Mouse (Mus musculus): ENCODE data around the gene Wdtc1. TPM values are rescaled to one million over a fixed set of nuclear protein-coding genes. Genes with fewer than 3 reads are reported as not detected.

Wdtc1 gene
- polyA plus RNA-seq, 1 experiment from 2014 or later, result 14.5 TPM

GRCm38 (mm10) chr4:133253412-133253811, 99.9 kb downstream of the Wdtc1 start:
- Histone ChIP-seq H3K36me3 (ENCODE audit: control insufficient read depth, insufficient read depth, low read length) (no peaks in the 10 kb centered on the region), H3K9ac (ENCODE audit: low read depth, low read length) (no peak overlapping the region), H3K9me3 (ENCODE audit: control insufficient read depth, low read length) (no peaks in the 10 kb centered on the region), H3K27me3 (replicated peaks; ENCODE audit: control insufficient read depth, insufficient read depth, low read length) (peaks cover 54% of the 10 kb centered on the region), H3K27ac (ENCODE audit: low read depth, low read length) (no peak overlapping the region), H3K4me3 (ENCODE audit: low read depth, low read length) (no peak overlapping the region), H3K4me1 (replicated peaks; ENCODE audit: control insufficient read depth, insufficient read depth, low read length) (peaks cover 15% of the 10 kb centered on the region), H3K4me2 (no peak overlapping the region)
- DNase-seq (ENCODE audit: low spot score), result no peak
- WGBS, result 88% methylated on average over 12 of the region's 12 CpGs
- no peak for ATAC-seq (replicated peaks; ENCODE audit: low FRiP score)

DNA sequence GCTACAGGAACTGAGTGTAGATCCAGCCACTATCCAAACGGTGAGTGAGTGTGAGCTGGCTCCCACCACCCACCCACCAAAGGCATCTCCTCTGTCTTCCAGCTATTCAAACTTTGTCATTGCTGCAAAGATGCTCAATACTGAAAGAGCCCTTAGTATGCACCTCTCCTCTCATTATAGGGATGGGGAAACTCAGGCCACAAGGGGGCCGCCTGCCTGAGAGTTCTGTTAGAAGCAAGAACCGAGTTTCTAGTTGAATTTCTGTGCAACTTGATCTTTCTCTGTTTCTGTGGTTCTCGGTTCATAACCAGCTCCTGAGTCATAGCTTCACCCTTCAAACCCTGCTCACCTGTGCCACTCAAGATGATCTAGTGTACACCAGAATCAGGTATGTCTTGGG, 101.2 kb downstream of the Wdtc1 start:
- H3K27ac ChIP-seq (ENCODE audit: low read depth, low read length), result no peak overlapping the region
- no peak overlapping the region for H3K4me2 ChIP-seq
- WGBS, result 59% methylated on average over 4 of the region's 4 CpGs
- no peak overlapping the region for H3K4me3 ChIP-seq (ENCODE audit: low read depth, low read length)
- H3K27me3 ChIP-seq (replicated peaks; ENCODE audit: control insufficient read depth, insufficient read depth, low read length), result peaks cover 52% of the 10 kb centered on the region
- DNase-seq (ENCODE audit: low spot score) (no peak), ATAC-seq (replicated peaks; ENCODE audit: low FRiP score) (no peak)
- H3K9me3 ChIP-seq (ENCODE audit: control insufficient read depth, low read length), result no peaks in the 10 kb centered on the region
- H3K4me1 ChIP-seq (replicated peaks; ENCODE audit: control insufficient read depth, insufficient read depth, low read length), result peaks cover 25% of the 10 kb centered on the region
- H3K36me3 ChIP-seq (ENCODE audit: control insufficient read depth, insufficient read depth, low read length), result no peaks in the 10 kb centered on the region
- no peak overlapping the region for H3K9ac ChIP-seq (ENCODE audit: low read depth, low read length)

DNA sequence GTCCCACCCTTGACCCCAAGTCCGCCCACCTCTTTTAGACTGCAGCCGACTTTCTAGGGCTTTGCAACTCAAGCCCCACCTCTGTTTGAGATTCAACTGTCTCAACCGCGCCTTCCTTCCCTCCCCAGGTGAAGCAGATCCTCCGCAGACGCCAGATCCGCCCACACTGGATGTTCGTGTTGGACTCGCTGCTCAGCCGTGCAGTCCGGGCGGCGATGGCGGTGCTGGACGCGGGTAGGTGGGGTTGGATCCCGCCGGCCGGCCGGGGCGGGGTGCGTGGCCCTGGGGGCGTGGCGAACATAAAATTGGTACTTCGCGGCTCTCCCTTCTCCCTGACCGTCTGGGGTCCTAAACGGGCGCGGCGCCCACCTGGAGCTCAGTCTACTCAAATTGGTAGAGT, 102.1 kb downstream of the Wdtc1 start:
- ATAC-seq (replicated peaks; ENCODE audit: low FRiP score), result no peak
- Histone ChIP-seq H3K27ac (ENCODE audit: low read depth, low read length) (no peak overlapping the region), H3K4me3 (ENCODE audit: low read depth, low read length) (peak overlapping the region; percentile 31), H3K4me2 (peak overlapping the region; percentile 57), H3K9ac (ENCODE audit: low read depth, low read length) (no peak overlapping the region), H3K4me1 (replicated peaks; ENCODE audit: control insufficient read depth, insufficient read depth, low read length) (peaks cover 31% of the 10 kb centered on the region), H3K36me3 (ENCODE audit: control insufficient read depth, insufficient read depth, low read length) (no peaks in the 10 kb centered on the region), H3K9me3 (ENCODE audit: control insufficient read depth, low read length) (no peaks in the 10 kb centered on the region), H3K27me3 (replicated peaks; ENCODE audit: control insufficient read depth, insufficient read depth, low read length) (peaks cover 50% of the 10 kb centered on the region)
- no peak for DNase-seq (ENCODE audit: low spot score)
- WGBS, result 20% methylated on average over 31 of the region's 31 CpGs

- Histone ChIP-seq H3K4me3 (ENCODE audit: low read depth, low read length) (peak overlapping the region; percentile 31), H3K36me3 (ENCODE audit: control insufficient read depth, insufficient read depth, low read length) (no peaks in the 10 kb centered on the region), H3K9me3 (ENCODE audit: control insufficient read depth, low read length) (no peaks in the 10 kb centered on the region), H3K4me2 (peak overlapping the region; percentile 57), H3K27ac (ENCODE audit: low read depth, low read length) (no peak overlapping the region), H3K9ac (ENCODE audit: low read depth, low read length) (no peak overlapping the region), H3K27me3 (replicated peaks; ENCODE audit: control insufficient read depth, insufficient read depth, low read length) (peaks cover 48% of the 10 kb centered on the region), H3K4me1 (replicated peaks; ENCODE audit: control insufficient read depth, insufficient read depth, low read length) (peaks cover 31% of the 10 kb centered on the region)
- ATAC-seq (replicated peaks; ENCODE audit: low FRiP score), result no peak
- WGBS, result 7% methylated on average over 22 of the region's 22 CpGs
- DNase-seq (ENCODE audit: low spot score), result peak; percentile 89
Observed at GRCm38 (mm10) chr4:133250609-133251008, 102.7 kb downstream of the Wdtc1 start.

DNA sequence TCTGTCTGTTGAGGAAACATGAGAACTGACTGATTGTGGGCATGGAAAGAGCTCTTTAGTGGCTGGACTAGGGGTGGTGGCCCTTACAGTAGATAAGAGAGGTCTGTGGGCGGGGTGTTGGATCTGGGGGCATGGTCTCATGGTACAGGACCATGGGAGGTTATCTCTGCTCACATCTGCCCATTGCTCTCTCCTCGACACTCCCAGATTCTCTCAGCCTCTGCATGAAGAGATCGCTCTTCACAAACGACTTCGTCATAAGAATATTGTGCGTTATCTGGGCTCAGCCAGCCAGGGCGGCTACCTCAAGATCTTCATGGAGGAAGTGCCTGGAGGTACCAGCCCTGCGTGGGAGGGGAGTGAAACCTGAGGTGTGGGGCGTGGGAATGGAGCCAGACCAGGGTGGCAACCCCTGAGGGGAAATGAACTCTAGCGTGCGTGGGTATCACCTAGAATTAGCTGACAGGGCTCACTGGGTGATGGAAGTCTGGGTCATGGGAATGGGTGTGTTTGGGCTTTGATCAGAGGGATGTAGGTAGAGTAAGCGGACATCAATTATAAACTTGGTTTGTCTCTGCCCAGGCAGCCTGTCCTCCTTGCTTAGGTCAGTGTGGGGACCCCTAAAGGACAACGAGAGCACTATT, 105.4 kb downstream of the Wdtc1 start:
- Histone ChIP-seq H3K4me1 (replicated peaks; ENCODE audit: control insufficient read depth, insufficient read depth, low read length) (peaks cover 49% of the 10 kb centered on the region), H3K27ac (ENCODE audit: low read depth, low read length) (peak overlapping the region; percentile 77), H3K9me3 (ENCODE audit: control insufficient read depth, low read length) (no peaks in the 10 kb centered on the region), H3K4me2 (peak overlapping the region; percentile 52), H3K27me3 (replicated peaks; ENCODE audit: control insufficient read depth, insufficient read depth, low read length) (peaks cover 43% of the 10 kb centered on the region), H3K36me3 (ENCODE audit: control insufficient read depth, insufficient read depth, low read length) (no peaks in the 10 kb centered on the region), H3K9ac (ENCODE audit: low read depth, low read length) (peak overlapping the region; percentile 23; the same call in 1 of the 2 replicates), H3K4me3 (ENCODE audit: low read depth, low read length) (peak overlapping the region; percentile 5; the same call in 1 of the 2 replicates)
- 43% methylated on average over 13 of the region's 13 CpGs for WGBS
- DNase-seq (ENCODE audit: low spot score) (no peak), ATAC-seq (replicated peaks; ENCODE audit: low FRiP score) (peak; percentile 93)

DNA sequence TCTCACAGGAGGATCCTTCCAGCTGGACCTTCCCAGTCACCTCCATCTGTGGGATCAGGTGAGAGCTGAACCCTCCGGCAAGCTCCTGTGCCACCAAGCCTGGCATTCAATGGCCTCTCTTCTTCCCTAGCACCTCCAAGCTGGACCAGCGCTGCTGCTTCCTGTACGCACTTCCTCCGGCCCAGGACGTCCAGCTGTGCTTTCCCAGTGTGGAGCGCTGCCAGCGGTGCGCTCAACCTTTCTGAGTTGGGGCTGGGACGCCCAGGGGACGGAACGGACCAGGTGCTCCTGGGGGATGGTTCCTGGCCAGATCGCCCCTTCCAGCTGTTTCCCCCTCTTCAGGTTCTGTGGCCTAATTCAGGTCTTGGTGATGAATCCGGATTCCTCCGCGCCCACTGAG, 106.2 kb downstream of the Wdtc1 start:
- Histone ChIP-seq H3K9me3 (ENCODE audit: control insufficient read depth, low read length) (no peaks in the 10 kb centered on the region), H3K4me1 (replicated peaks; ENCODE audit: control insufficient read depth, insufficient read depth, low read length) (peaks cover 52% of the 10 kb centered on the region), H3K4me2 (peak overlapping the region; percentile 52), H3K36me3 (ENCODE audit: control insufficient read depth, insufficient read depth, low read length) (no peaks in the 10 kb centered on the region), H3K9ac (ENCODE audit: low read depth, low read length) (peak overlapping the region; percentile 36; the same call in 1 of the 2 replicates), H3K27me3 (replicated peaks; ENCODE audit: control insufficient read depth, insufficient read depth, low read length) (peaks cover 40% of the 10 kb centered on the region), H3K4me3 (ENCODE audit: low read depth, low read length) (peak overlapping the region; percentile 5; the same call in 1 of the 2 replicates), H3K27ac (ENCODE audit: low read depth, low read length) (peak overlapping the region; percentile 77)
- no peak for ATAC-seq (replicated peaks; ENCODE audit: low FRiP score)
- 47% methylated on average over 15 of the region's 15 CpGs for WGBS
- DNase-seq (ENCODE audit: low spot score), result no peak

- no peak overlapping the region for H3K27ac ChIP-seq (ENCODE audit: low read depth, low read length)
- peaks cover 57% of the 10 kb centered on the region for H3K4me1 ChIP-seq (replicated peaks; ENCODE audit: control insufficient read depth, insufficient read depth, low read length)
- H3K4me2 ChIP-seq, result peak overlapping the region; percentile 9; the same call in 1 of the 2 replicates
- peaks cover 17% of the 10 kb centered on the region for H3K27me3 ChIP-seq (replicated peaks; ENCODE audit: control insufficient read depth, insufficient read depth, low read length)
- H3K9me3 ChIP-seq (ENCODE audit: control insufficient read depth, low read length), result no peaks in the 10 kb centered on the region
- ATAC-seq (replicated peaks; ENCODE audit: low FRiP score) (no peak), DNase-seq (ENCODE audit: low spot score) (no peak)
- WGBS, result 30% methylated on average over 1 of the region's 1 CpGs
- no peaks in the 10 kb centered on the region for H3K36me3 ChIP-seq (ENCODE audit: control insufficient read depth, insufficient read depth, low read length)
- no peak overlapping the region for H3K4me3 ChIP-seq (ENCODE audit: low read depth, low read length)
- H3K9ac ChIP-seq (ENCODE audit: low read depth, low read length), result no peak overlapping the region
Observed at GRCm38 (mm10) chr4:133244289-133244688, 109.0 kb downstream of the Wdtc1 start.

DNA sequence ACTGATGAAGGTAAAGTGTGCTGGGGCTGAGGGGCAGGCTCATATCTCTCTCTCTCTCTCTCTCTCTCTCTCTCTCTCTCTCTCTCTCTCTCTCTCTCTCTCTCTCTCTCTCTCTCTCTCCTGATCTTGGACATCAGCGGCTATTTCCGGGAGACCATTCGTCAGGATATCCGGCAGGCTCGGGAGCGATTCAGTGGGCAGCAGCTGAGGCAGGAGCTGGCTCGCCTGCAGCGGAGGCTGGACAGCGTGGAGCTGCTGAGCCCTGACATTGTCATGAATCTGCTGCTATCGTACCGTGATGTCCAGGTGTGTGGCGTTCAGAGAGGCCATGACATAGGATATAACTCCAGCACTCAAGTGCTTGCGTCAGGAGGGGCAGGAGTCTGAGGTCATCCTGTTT, 109.7 kb downstream of the Wdtc1 start:
- DNase-seq (ENCODE audit: low spot score) (no peak), ATAC-seq (replicated peaks; ENCODE audit: low FRiP score) (no peak)
- no peak overlapping the region for H3K4me3 ChIP-seq (ENCODE audit: low read depth, low read length)
- 45% methylated on average over 13 of the region's 13 CpGs for WGBS
- H3K27ac ChIP-seq (ENCODE audit: low read depth, low read length), result no peak overlapping the region
- H3K36me3 ChIP-seq (ENCODE audit: control insufficient read depth, insufficient read depth, low read length), result no peaks in the 10 kb centered on the region
- H3K9ac ChIP-seq (ENCODE audit: low read depth, low read length), result no peak overlapping the region
- H3K4me2 ChIP-seq, result peak overlapping the region; percentile 36
- peaks cover 17% of the 10 kb centered on the region for H3K27me3 ChIP-seq (replicated peaks; ENCODE audit: control insufficient read depth, insufficient read depth, low read length)
- H3K9me3 ChIP-seq (ENCODE audit: control insufficient read depth, low read length), result no peaks in the 10 kb centered on the region
- peaks cover 56% of the 10 kb centered on the region for H3K4me1 ChIP-seq (replicated peaks; ENCODE audit: control insufficient read depth, insufficient read depth, low read length)

GRCm38 (mm10) chr4:133242710-133243109, 110.6 kb downstream of the Wdtc1 start:
- no peaks in the 10 kb centered on the region for H3K36me3 ChIP-seq (ENCODE audit: control insufficient read depth, insufficient read depth, low read length)
- no peaks in the 10 kb centered on the region for H3K9me3 ChIP-seq (ENCODE audit: control insufficient read depth, low read length)
- WGBS, result 65% methylated on average over 9 of the region's 9 CpGs
- no peak overlapping the region for H3K27ac ChIP-seq (ENCODE audit: low read depth, low read length)
- no peak overlapping the region for H3K9ac ChIP-seq (ENCODE audit: low read depth, low read length)
- H3K4me1 ChIP-seq (replicated peaks; ENCODE audit: control insufficient read depth, insufficient read depth, low read length), result peaks cover 52% of the 10 kb centered on the region
- DNase-seq (ENCODE audit: low spot score) (no peak), ATAC-seq (replicated peaks; ENCODE audit: low FRiP score) (no peak)
- H3K4me2 ChIP-seq, result no peak overlapping the region
- peaks cover 14% of the 10 kb centered on the region for H3K27me3 ChIP-seq (replicated peaks; ENCODE audit: control insufficient read depth, insufficient read depth, low read length)
- H3K4me3 ChIP-seq (ENCODE audit: low read depth, low read length), result no peak overlapping the region
